Mouse (Mus musculus): ENCODE results near the gene Axin2. TPM values are rescaled to one million over a fixed set of nuclear protein-coding genes. Genes with fewer than 3 reads are reported as not detected.

The Axin2 gene
- polyA plus RNA-seq, 1 experiment from 2014 or later = 13.4 TPM

GRCm38 (mm10) chr11:108891871-108892380 lies 28.2 kb upstream of the Axin2 start:
- WGBS = 2% methylated on average over 21 of the region's 21 CpGs
- Histone ChIP-seq H3K4me1 (peaks cover 56% of the 10 kb centered on the region), H3K36me3 (no peaks in the 10 kb centered on the region), H3K27me3 (ENCODE audit: low read depth, poor library complexity, severe bottlenecking) (no peaks in the 10 kb centered on the region), H3K27ac (peak overlapping the region; percentile 89), H3K4me3 (peak overlapping the region; percentile 47), H3K9me3 (replicated peaks) (no peaks in the 10 kb centered on the region)
- peak; percentile 53 for DNase-seq (ENCODE audit: low spot score)

DNA sequence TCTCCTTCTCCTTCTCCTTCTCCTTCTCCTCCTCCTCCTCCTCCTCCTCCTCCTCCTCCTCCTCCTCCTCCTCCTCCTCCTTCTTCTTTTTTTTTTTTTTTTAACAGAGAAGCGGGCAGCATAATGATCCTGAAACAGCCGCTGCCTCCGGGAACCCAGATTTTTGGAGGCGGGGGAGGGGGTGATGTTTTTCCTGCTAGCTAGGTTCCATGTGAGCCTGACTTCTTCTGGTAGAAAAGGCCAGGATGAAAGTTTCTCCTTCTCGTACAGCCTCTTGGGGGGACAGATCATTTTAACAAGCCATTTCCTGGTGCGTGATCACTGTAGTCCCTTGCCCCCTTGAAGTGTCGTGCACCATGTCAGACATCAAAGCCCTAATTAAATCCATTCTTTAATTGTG lies 27.7 kb upstream of the Axin2 start:
- H3K4me1 ChIP-seq = peaks cover 56% of the 10 kb centered on the region
- DNase-seq (ENCODE audit: low spot score) = no peak
- no peaks in the 10 kb centered on the region for H3K36me3 ChIP-seq
- H3K9me3 ChIP-seq (replicated peaks) = no peaks in the 10 kb centered on the region
- H3K4me3 ChIP-seq = peak overlapping the region; percentile 47
- under 1% methylated on average over 6 of the region's 7 CpGs for WGBS
- H3K27me3 ChIP-seq (ENCODE audit: low read depth, poor library complexity, severe bottlenecking) = no peaks in the 10 kb centered on the region
- peak overlapping the region; percentile 36; the same call in 1 of the 2 replicates for H3K27ac ChIP-seq

GRCm38 (mm10) chr11:108893232-108893790 lies 26.8 kb upstream of the Axin2 start:
- WGBS = 10% methylated on average over 12 of the region's 12 CpGs
- peak; percentile 51 for DNase-seq (ENCODE audit: low spot score)
- H3K4me1 ChIP-seq = peaks cover 56% of the 10 kb centered on the region
- H3K9me3 ChIP-seq (replicated peaks) = no peaks in the 10 kb centered on the region
- H3K27ac ChIP-seq = peak overlapping the region; percentile 72; the same call in 1 of the 2 replicates
- H3K36me3 ChIP-seq = no peaks in the 10 kb centered on the region
- 0 out of 2 replicates have a peak overlapping the region, but pooled peaks have one; percentile 1 for H3K4me3 ChIP-seq
- peaks cover 8% of the 10 kb centered on the region; the same call in 1 of the 2 replicates for H3K27me3 ChIP-seq (ENCODE audit: low read depth, poor library complexity, severe bottlenecking)

GRCm38 (mm10) chr11:108893855-108894510 lies 26.2 kb upstream of the Axin2 start:
- Histone ChIP-seq H3K9me3 (replicated peaks) (no peaks in the 10 kb centered on the region), H3K4me3 (0 out of 2 replicates have a peak overlapping the region, but pooled peaks have one; percentile 5), H3K27me3 (ENCODE audit: low read depth, poor library complexity, severe bottlenecking) (peaks cover 11% of the 10 kb centered on the region; the same call in 1 of the 2 replicates), H3K27ac (peak overlapping the region; percentile 72), H3K4me1 (peaks cover 58% of the 10 kb centered on the region), H3K36me3 (no peaks in the 10 kb centered on the region)
- no peak for DNase-seq (ENCODE audit: low spot score)
- WGBS = 23% methylated on average over 10 of the region's 10 CpGs

DNA sequence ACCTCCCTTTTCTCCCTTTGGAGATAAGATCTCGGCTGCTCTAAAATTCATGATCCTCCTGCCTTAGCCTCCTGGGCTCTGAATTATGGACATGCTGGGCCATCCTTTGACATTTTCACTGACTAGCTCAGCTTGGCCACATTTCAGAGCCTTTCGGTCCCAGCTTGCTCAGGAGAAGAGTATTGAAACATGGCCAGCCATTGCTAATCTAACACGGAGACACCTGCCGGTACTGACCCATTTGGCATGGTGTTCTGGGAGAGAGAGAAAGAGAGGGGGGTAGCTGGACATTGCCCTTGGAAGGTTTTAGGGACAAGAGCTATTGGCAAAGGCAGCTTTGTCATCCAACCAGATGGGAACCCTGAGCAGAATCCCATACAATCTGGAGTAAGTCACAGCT lies 23.1 kb upstream of the Axin2 start:
- peaks cover 45% of the 10 kb centered on the region for H3K4me1 ChIP-seq
- no peaks in the 10 kb centered on the region for H3K36me3 ChIP-seq
- H3K27me3 ChIP-seq (ENCODE audit: low read depth, poor library complexity, severe bottlenecking) = peaks cover 11% of the 10 kb centered on the region; the same call in 1 of the 2 replicates

GRCm38 (mm10) chr11:108898063-108898462 lies 22.1 kb upstream of the Axin2 start:
- 66% methylated on average over 9 of the region's 9 CpGs for WGBS
- peaks cover 11% of the 10 kb centered on the region; the same call in 1 of the 2 replicates for H3K27me3 ChIP-seq (ENCODE audit: low read depth, poor library complexity, severe bottlenecking)
- DNase-seq (ENCODE audit: low spot score) = no peak
- no peak overlapping the region for H3K4me3 ChIP-seq
- H3K9me3 ChIP-seq (replicated peaks) = no peaks in the 10 kb centered on the region
- H3K27ac ChIP-seq = no peak overlapping the region
- peaks cover 42% of the 10 kb centered on the region for H3K4me1 ChIP-seq
- no peaks in the 10 kb centered on the region for H3K36me3 ChIP-seq

More for the DNA sequence above, 23.1 kb upstream of the Axin2 start:
- H3K4me3 ChIP-seq = no peak overlapping the region
- no peak for DNase-seq (ENCODE audit: low spot score)
- 78% methylated on average over 4 of the region's 4 CpGs for WGBS
- no peak overlapping the region for H3K27ac ChIP-seq
- no peaks in the 10 kb centered on the region for H3K9me3 ChIP-seq (replicated peaks)

- Histone ChIP-seq H3K36me3 (no peaks in the 10 kb centered on the region), H3K9me3 (replicated peaks) (no peaks in the 10 kb centered on the region), H3K4me3 (no peak overlapping the region), H3K27me3 (ENCODE audit: low read depth, poor library complexity, severe bottlenecking) (peaks cover 11% of the 10 kb centered on the region; the same call in 1 of the 2 replicates), H3K4me1 (peaks cover 37% of the 10 kb centered on the region), H3K27ac (no peak overlapping the region)
- no peak for DNase-seq (ENCODE audit: low spot score)
- 85% methylated on average over 6 of the region's 6 CpGs for WGBS
These were observed 21.7 kb upstream of the Axin2 start for GRCm38 (mm10) chr11:108898483-108898882.

- 79% methylated on average over 9 of the region's 10 CpGs for WGBS
- peaks cover 11% of the 10 kb centered on the region; the same call in 1 of the 2 replicates for H3K27me3 ChIP-seq (ENCODE audit: low read depth, poor library complexity, severe bottlenecking)
- H3K36me3 ChIP-seq = no peaks in the 10 kb centered on the region
- no peak overlapping the region for H3K4me3 ChIP-seq
- no peaks in the 10 kb centered on the region for H3K9me3 ChIP-seq (replicated peaks)
- peak overlapping the region; percentile 71 for H3K27ac ChIP-seq
- peaks cover 22% of the 10 kb centered on the region for H3K4me1 ChIP-seq
- no peak for DNase-seq (ENCODE audit: low spot score)
These were observed 19.2 kb upstream of the Axin2 start for GRCm38 (mm10) chr11:108900718-108901488.

GRCm38 (mm10) chr11:108901670-108902069 lies 18.5 kb upstream of the Axin2 start:
- Histone ChIP-seq H3K27ac (peak overlapping the region; percentile 53; the same call in 1 of the 2 replicates), H3K4me3 (no peak overlapping the region), H3K4me1 (peaks cover 27% of the 10 kb centered on the region), H3K9me3 (replicated peaks) (no peaks in the 10 kb centered on the region), H3K36me3 (no peaks in the 10 kb centered on the region), H3K27me3 (ENCODE audit: low read depth, poor library complexity, severe bottlenecking) (peaks cover 11% of the 10 kb centered on the region; the same call in 1 of the 2 replicates)
- 75% methylated on average over 7 of the region's 7 CpGs for WGBS
- DNase-seq (ENCODE audit: low spot score) = no peak

GRCm38 (mm10) chr11:108902303-108902702 lies 17.8 kb upstream of the Axin2 start:
- peaks cover 11% of the 10 kb centered on the region; the same call in 1 of the 2 replicates for H3K27me3 ChIP-seq (ENCODE audit: low read depth, poor library complexity, severe bottlenecking)
- 73% methylated on average over 4 of the region's 4 CpGs for WGBS
- H3K9me3 ChIP-seq (replicated peaks) = no peaks in the 10 kb centered on the region

DNA sequence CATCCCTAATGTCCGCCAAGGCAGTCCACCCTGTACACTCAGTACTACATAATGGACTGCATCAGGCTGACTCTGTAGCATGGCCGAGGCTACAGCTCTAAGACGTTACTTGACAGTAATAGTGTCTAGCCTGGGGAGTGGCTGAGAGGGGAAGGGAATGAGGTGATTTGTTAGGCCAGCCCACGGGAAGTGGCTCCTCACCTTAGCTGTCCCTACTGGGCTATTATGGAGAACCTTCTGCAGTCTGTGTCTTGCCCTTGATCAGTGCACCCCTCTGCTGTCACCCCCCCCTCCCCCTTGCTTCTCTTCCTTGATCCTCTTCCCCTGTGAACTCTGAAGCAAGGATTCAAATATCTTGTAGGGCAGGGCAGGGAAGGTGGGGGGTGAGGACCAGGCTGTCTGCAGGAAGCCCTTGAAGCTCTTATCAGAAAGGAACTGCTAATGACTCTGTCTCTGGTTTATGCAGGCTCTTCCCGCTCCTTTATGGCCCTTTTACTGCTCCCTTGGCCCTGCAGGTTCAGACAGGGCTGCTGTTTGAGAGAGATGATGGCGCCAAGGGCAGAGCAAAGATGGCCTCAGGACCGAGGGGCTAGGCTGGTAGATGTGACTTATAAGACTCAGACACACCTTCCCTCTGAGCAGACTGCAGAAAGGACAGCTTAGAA lies 13.4 kb upstream of the Axin2 start:
- DNase-seq (ENCODE audit: low spot score) = no peak
- peaks cover 55% of the 10 kb centered on the region for H3K4me1 ChIP-seq
- H3K9me3 ChIP-seq (replicated peaks) = no peaks in the 10 kb centered on the region
- no peaks in the 10 kb centered on the region for H3K36me3 ChIP-seq
- WGBS = 25% methylated on average over 7 of the region's 7 CpGs
- H3K27me3 ChIP-seq (ENCODE audit: low read depth, poor library complexity, severe bottlenecking) = peaks cover 17% of the 10 kb centered on the region
- H3K27ac ChIP-seq = 0 out of 2 replicates have a peak overlapping the region, but pooled peaks have one; percentile 10
- H3K4me3 ChIP-seq = no peak overlapping the region

More at GRCm38 (mm10) chr11:108902303-108902702, 17.8 kb upstream of the Axin2 start:
- no peak for DNase-seq (ENCODE audit: low spot score)
- no peak overlapping the region for H3K27ac ChIP-seq
- H3K4me3 ChIP-seq = no peak overlapping the region
- H3K36me3 ChIP-seq = no peaks in the 10 kb centered on the region
- H3K4me1 ChIP-seq = peaks cover 33% of the 10 kb centered on the region

Measured in limb, embryonic 10.5 days (tissue).